Mouse (Mus musculus) liver, embryonic 13.5 days (tissue): Measurements from ENCODE around the gene Cux1. TPM values are rescaled to one million over a fixed set of nuclear protein-coding genes. Genes with fewer than 3 reads are reported as not detected.

Source experiments
- ATAC-seq: fragments of 200-750 bp; cut with Nextera tagmentation; 2 replicates; pipeline ENCODE4 v1.8.0; 2017; ENCODE audit warnings: low read depth, mild to moderate bottlenecking, moderate number of reproducible peaks, moderate library complexity
- DNase-seq: peaks from one replicate; pipeline ENCODE4 v3.0.0; 2022
- H3K27ac ChIP-seq: fragments of 300-500 bp; sonication (generic); 2 replicates; pipeline ENCODE4 v1.5.1; 2015; ENCODE audit warnings: moderate library complexity, mild to moderate bottlenecking, inconsistent platforms
- H3K27me3 ChIP-seq: fragments of 300-500 bp; sonication (generic); 2 replicates; pipeline ENCODE4 v1.6.1; 2015; ENCODE audit warnings: mild to moderate bottlenecking, inconsistent platforms
- H3K36me3 ChIP-seq: fragments of 300-500 bp; sonication (generic); 2 replicates; pipeline ENCODE4 v1.6.1; 2015; ENCODE audit warnings: mild to moderate bottlenecking, inconsistent platforms
- H3K4me1 ChIP-seq: fragments of 300-500 bp; sonication (generic); replicated peaks from 2 replicates; pipeline ENCODE4 v1.6.1; 2015; ENCODE audit warnings: inconsistent platforms
- H3K4me2 ChIP-seq: fragments of 300-500 bp; sonication (generic); 2 replicates; pipeline ENCODE4 v1.6.1; 2015; ENCODE audit warnings: inconsistent platforms, mild to moderate bottlenecking, moderate library complexity
- H3K4me3 ChIP-seq: fragments of 300-500 bp; sonication (generic); replicated peaks from 2 replicates; pipeline ENCODE4 v1.5.1; 2015; ENCODE audit warnings: mild to moderate bottlenecking, inconsistent platforms
- H3K9ac ChIP-seq: fragments of 300-500 bp; sonication (generic); 2 replicates; pipeline ENCODE4 v1.6.1; 2015; ENCODE audit warnings: mild to moderate bottlenecking, inconsistent platforms
- H3K9me3 ChIP-seq: fragments of 300-500 bp; sonication (generic); replicated peaks from 2 replicates; pipeline ENCODE4 v1.6.1; 2016; ENCODE audit warnings: inconsistent platforms
- WGBS: fragments of 180-500 bp; shearing (Covaris S2); methylation state at CpG from one replicate; pipeline ENCODE4 v1.1.7; 2015; ENCODE audit not compliant: insufficient replicate concordance; 5-methylcytosine and 5-hydroxymethylcytosine counted together
- polyA plus RNA-seq: library from polyadenylated mRNA; unstranded; fragments of >200 nt; fragmentation: Nextera tagmentation; extraction: Ambion mirVana; gene quantifications from 2 replicates; pipeline ENCODE4 v1.2.1, GENCODE M21; 2015

Gene Cux1
- polyA plus RNA-seq, 1 experiment from 2014 or later: 16.6 TPM

DNA sequence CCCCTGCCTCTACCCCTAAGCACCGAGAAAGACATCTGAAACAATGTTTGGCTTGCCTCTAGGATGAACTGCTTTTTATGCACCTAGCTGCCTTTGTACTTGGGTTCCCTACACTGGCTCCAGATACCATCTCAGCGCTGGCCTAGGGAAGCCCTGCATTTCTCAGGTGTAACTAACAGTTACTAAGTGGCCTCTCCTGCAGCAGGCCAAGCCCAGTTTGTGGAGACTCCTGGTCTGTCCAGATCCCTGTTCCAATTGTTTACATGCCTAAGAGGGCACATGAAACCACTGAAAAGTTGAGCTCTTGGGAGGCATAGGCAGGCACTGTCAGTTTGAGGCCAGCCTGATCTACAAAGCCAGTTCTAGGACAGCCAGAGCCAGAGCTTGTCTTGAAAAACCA lies 173.7 kb downstream of the Cux1 start:
- DNase-seq (no peak), ATAC-seq (no peak)
- H3K27ac ChIP-seq: no peak overlapping the region
- no peak overlapping the region for H3K9ac ChIP-seq
- peaks cover 6% of the 10 kb centered on the region; the same call in 1 of the 2 replicates for H3K36me3 ChIP-seq
- H3K27me3 ChIP-seq: no peaks in the 10 kb centered on the region
- peaks cover 18% of the 10 kb centered on the region for H3K4me1 ChIP-seq
- no peaks in the 10 kb centered on the region for H3K9me3 ChIP-seq
- H3K4me3 ChIP-seq: no peak overlapping the region
- WGBS: 73% methylated on average over 2 of the region's 2 CpGs
- H3K4me2 ChIP-seq: no peak overlapping the region

DNA sequence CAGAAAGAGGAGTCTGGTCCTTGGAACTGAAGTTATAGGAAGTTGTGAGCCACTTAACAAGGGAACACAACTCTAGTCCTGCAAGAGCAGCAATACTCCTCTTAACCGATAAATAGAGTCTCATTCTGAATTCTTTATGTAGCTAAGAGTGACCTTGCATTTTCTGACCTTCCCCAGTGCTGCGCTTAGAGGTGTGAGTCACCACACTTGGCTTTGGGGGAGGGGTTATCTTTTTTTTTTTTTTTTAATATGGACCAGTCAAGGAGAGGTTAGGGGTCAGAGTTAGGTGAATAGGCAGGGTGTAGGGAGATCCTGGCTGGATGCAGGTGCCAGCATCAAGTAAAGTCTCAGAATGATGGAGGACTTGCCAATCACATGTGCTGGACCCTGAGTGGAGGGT lies 180.5 kb downstream of the Cux1 start:
- WGBS: 70% methylated on average over 2 of the region's 2 CpGs
- H3K27me3 ChIP-seq: no peaks in the 10 kb centered on the region
- H3K27ac ChIP-seq: no peak overlapping the region
- no peak overlapping the region for H3K4me3 ChIP-seq
- H3K36me3 ChIP-seq: peaks cover 6% of the 10 kb centered on the region; the same call in 1 of the 2 replicates
- ATAC-seq: no peak
- 0 out of 2 replicates have a peak, but pooled peaks cover 3% of the 10 kb centered on the region for H3K4me1 ChIP-seq
- H3K9ac ChIP-seq: no peak overlapping the region
- DNase-seq: no peak
- no peak overlapping the region for H3K4me2 ChIP-seq
- H3K9me3 ChIP-seq: no peaks in the 10 kb centered on the region

DNA sequence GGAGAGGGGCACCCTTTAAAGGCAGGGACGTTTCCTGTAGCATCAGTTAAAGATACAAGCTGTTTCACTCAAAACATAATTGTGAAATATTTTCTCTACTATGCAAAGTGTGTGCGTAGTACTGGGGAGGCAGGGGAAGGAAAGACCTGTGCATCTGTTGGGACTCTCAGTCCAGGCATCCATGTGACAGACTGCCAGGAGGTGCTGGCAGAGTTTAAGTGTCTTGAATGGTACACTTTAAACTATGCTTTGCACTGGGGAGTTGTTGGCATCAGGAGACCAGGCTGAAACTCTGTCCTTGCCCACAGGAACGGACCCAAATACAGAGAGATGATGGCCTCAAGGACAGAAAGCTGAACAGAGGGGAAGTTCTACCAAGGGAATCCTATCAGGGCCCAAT lies 182.1 kb downstream of the Cux1 start:
- no peak for ATAC-seq
- 0 out of 2 replicates have a peak, but pooled peaks cover 3% of the 10 kb centered on the region for H3K4me1 ChIP-seq
- DNase-seq: no peak
- 77% methylated on average over 3 of the region's 3 CpGs for WGBS
- H3K36me3 ChIP-seq: no peaks in the 10 kb centered on the region
- no peak overlapping the region for H3K27ac ChIP-seq
- no peaks in the 10 kb centered on the region for H3K9me3 ChIP-seq
- H3K9ac ChIP-seq: no peak overlapping the region
- H3K27me3 ChIP-seq: no peaks in the 10 kb centered on the region
- no peak overlapping the region for H3K4me3 ChIP-seq
- no peak overlapping the region for H3K4me2 ChIP-seq

DNA sequence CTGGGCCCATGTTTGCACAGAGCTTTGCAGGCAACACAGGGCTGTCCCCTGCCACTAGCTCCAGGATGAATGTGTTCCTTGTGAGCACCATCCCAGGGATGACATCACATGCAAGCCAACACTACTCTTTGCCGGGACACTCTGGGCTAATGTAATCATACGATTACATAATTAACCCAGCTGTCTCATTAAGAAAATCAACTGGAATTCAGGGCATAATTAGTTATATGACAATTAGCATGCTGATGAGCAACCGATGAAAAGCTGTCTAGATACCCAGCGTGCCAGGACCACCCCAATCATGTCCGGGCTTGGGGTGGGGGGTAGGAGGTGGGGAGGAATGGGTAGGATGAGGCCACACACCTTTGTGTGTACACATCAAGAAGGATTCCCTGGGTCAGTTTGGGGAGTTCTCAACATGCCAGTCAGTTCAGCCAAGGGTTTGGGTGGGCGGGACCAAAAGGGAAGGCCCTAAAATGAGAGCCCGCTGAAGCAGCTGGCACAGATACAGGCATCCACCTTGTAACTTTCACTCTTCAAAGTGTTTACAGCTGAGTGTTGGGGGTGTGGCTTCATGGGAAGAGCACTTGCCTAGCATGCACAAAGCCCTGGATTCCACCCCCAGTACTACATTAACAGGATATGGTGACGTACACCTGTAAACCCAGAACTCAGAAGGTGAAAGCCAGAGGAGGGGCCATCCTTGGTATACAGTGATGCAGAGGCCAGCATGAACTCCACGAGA lies 184.9 kb downstream of the Cux1 start:
- Histone ChIP-seq H3K9me3 (no peaks in the 10 kb centered on the region), H3K27me3 (no peaks in the 10 kb centered on the region), H3K4me1 (no peaks in the 10 kb centered on the region), H3K27ac (no peak overlapping the region), H3K4me3 (no peak overlapping the region), H3K9ac (no peak overlapping the region), H3K36me3 (no peaks in the 10 kb centered on the region), H3K4me2 (no peak overlapping the region)
- ATAC-seq: no peak
- WGBS: 80% methylated on average over 9 of the region's 9 CpGs
- no peak for DNase-seq

DNA sequence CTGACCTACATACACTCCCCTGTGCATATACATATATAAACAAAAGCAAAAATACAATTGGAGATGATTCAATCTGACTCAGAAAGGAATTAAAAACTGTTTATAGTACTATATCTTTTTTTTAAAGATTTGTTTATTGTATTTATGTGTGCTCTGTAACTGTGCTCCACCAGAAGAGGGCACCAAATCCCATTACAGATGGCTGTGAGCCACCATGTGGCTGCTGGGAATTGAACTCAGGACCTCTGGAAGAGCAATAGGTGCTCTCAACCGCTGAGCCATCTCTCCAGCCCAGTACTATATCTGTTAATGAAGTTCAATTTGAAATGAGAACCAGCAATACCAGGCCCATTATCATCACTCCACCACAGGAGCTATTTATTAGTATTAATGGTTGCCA lies 187.9 kb downstream of the Cux1 start:
- Histone ChIP-seq H3K9me3 (no peaks in the 10 kb centered on the region), H3K4me3 (no peak overlapping the region), H3K27me3 (no peaks in the 10 kb centered on the region), H3K9ac (no peak overlapping the region), H3K27ac (no peak overlapping the region), H3K4me2 (no peak overlapping the region), H3K4me1 (no peaks in the 10 kb centered on the region), H3K36me3 (no peaks in the 10 kb centered on the region)
- no peak for DNase-seq
- WGBS: 76% methylated on average over 1 of the region's 1 CpGs
- no peak for ATAC-seq

DNA sequence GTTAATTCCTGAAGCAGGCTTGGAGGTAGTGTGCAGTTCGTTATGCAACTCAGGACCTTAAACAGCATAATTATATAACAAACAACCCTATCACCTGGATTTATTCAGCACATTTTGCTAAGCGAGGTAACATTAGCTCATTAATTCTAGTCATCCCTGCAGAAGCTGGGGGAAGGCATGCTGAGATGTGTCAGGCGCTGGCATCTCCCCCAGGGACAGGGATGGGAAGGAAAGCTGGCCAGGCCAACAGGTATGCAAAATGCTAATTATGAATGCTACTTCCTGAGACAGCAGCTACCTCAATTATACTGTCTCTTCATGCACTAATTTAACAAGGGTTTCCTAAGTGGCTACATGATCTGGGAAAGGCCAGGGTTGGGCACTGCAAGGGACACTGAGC lies 190.2 kb downstream of the Cux1 start:
- H3K4me1 ChIP-seq: no peaks in the 10 kb centered on the region
- no peak overlapping the region for H3K27ac ChIP-seq
- no peaks in the 10 kb centered on the region for H3K27me3 ChIP-seq
- H3K4me2 ChIP-seq: no peak overlapping the region
- peaks cover 5% of the 10 kb centered on the region; the same call in 1 of the 2 replicates for H3K36me3 ChIP-seq
- no peak for ATAC-seq
- 77% methylated on average over 3 of the region's 3 CpGs for WGBS
- H3K9me3 ChIP-seq: no peaks in the 10 kb centered on the region
- DNase-seq: no peak
- H3K9ac ChIP-seq: no peak overlapping the region
- H3K4me3 ChIP-seq: no peak overlapping the region

DNA sequence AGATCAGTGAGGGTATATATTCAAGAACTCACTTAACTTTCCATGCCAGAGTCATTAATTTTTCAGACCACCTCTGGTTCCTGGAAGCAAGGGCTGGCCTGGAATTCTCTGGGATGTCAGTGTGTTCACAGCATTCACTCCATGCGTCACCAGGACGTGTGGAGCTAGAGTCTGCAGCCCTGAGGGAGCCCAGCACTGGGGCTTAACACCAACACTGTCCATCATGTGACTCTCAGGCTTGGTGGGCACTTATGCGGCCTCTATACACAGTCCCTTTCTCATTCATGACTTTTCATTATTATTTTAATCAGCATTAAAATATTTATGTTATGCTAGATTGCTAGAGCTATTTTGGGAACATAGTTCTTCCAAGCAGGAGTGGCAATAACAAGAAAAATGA lies 191.9 kb downstream of the Cux1 start:
- H3K27me3 ChIP-seq: no peaks in the 10 kb centered on the region
- H3K27ac ChIP-seq: no peak overlapping the region
- peaks cover 9% of the 10 kb centered on the region for H3K36me3 ChIP-seq
- 79% methylated on average over 3 of the region's 3 CpGs for WGBS
- DNase-seq: no peak
- H3K4me3 ChIP-seq: no peak overlapping the region
- no peak overlapping the region for H3K4me2 ChIP-seq
- H3K9ac ChIP-seq: no peak overlapping the region
- no peaks in the 10 kb centered on the region for H3K9me3 ChIP-seq
- no peak for ATAC-seq
- no peaks in the 10 kb centered on the region for H3K4me1 ChIP-seq

DNA sequence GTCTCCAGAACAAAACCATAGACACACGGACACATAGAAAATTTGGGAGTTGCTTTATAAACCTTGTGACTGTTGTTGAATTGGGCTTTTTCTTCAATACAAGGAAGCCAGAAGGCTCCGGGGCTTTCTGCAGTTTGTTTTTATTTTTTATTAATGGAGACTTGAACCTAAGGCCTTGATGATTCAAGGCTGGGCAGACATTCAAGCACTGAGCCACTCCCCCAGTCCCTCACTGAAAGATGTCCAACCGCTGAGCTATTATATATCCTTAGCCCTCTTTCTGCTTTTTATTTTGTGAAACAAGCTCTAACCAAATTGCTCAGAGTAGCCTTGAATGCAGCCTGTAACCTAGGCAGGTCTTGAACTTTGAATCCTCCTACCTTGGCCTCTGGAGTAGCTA lies 195.0 kb downstream of the Cux1 start:
- Histone ChIP-seq H3K27me3 (no peaks in the 10 kb centered on the region), H3K36me3 (peaks cover 26% of the 10 kb centered on the region), H3K4me2 (no peak overlapping the region), H3K9ac (no peak overlapping the region), H3K27ac (no peak overlapping the region), H3K9me3 (no peaks in the 10 kb centered on the region), H3K4me1 (no peaks in the 10 kb centered on the region), H3K4me3 (no peak overlapping the region)
- DNase-seq: no peak
- 81% methylated on average over 3 of the region's 3 CpGs for WGBS
- no peak for ATAC-seq

DNA sequence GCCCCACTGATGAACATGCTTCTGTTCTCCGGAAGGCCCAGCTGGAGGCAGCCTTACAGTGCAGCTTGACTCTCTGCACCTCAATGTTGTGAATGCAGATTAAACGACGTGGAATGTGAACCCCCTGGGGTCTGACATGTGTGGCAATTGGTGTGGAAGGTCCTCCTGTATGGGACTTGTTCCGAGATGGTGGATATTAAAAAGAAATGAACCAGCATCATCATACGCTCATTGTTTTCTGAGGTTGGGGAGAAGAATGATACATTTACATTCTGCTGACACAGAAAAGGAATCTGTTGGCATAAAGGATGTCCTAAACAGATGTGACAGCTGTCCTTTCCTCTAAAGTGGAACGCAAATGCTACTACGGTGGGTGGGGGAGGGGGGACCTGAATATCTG lies 203.9 kb downstream of the Cux1 start:
- Histone ChIP-seq H3K9me3 (no peaks in the 10 kb centered on the region), H3K4me1 (no peaks in the 10 kb centered on the region), H3K4me3 (no peak overlapping the region), H3K27ac (no peak overlapping the region), H3K36me3 (peaks cover 9% of the 10 kb centered on the region), H3K9ac (no peak overlapping the region), H3K4me2 (no peak overlapping the region), H3K27me3 (no peaks in the 10 kb centered on the region)
- ATAC-seq (no peak), DNase-seq (no peak)
- WGBS: 81% methylated on average over 7 of the region's 7 CpGs

DNA sequence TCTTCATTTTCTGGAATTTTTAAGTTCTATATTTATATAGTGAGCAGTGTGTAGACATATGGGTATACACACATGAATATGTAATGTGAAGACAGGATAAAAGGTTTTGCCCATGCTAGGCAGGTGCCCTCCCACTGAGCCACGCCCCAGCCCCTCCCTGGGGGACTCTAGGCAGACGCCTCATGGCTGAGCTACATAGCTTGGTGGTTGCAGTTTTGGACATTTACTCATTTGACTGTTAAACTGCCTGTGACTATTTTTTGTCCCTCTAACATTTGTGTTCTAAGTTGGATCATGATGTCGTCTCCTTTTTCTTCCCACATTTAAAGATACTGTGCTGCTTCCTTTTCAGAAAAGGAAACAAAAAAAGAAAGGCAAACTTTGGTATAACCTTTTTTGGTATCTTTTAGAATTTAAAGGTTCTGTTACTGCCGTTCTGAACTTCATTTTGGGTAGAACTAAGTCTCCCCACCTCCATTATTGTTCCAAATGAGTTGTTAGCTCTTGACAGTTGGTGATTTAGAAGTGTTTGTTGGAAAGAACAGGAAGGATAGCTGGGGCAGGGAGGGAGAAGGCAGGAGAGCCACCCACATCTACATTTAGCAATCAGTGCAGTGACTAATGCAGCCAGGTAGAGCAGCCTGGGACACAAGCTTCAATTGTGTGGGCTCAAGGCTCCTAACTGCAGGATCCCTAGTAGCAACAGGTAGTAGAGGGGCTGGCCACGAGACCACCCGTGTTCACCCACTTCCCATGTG lies 204.6 kb downstream of the Cux1 start:
- DNase-seq (no peak), ATAC-seq (no peak)
- Histone ChIP-seq H3K4me3 (no peak overlapping the region), H3K27me3 (no peaks in the 10 kb centered on the region), H3K9me3 (no peaks in the 10 kb centered on the region), H3K36me3 (peaks cover 11% of the 10 kb centered on the region), H3K27ac (no peak overlapping the region), H3K9ac (no peak overlapping the region), H3K4me2 (no peak overlapping the region), H3K4me1 (no peaks in the 10 kb centered on the region)
- WGBS: 64% methylated on average over 6 of the region's 6 CpGs

DNA sequence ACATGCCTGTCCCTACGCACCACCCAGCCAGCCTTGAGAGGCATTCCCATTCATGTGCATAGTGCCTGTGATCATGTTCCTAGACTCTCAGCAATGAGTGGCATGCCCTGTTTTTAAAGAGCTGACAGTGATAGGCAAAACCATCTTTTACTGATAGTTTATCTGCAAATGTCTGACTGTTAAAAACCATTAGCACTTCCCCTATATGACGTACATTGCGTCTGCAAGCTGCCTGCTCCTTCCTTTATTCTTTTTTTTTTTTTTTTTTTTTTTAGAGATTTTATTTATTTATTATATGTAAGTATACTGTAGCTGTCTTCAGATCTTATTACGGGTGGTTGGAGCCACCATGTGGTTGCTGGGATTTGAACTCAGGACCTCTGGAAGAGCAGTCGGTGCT lies 205.3 kb downstream of the Cux1 start:
- no peak for ATAC-seq

DNA sequence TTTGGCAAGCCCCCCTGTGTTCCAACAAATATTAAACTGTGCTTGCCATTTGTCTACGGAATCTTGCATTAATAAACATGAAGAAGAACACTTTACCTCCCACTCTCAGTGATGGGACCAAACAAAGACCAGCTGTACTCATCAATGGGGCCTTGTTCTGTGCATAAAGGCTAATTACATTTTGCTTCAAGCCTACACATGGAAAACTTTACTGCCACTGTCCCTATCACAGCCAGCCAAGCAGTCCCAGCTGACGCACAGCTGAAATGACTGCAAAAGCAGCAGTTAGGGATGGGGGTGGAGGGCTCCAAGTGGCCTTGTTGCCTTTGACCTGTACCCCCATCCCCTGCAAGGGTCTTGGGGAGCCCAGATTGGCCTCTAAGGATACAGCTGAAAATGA lies 210.1 kb downstream of the Cux1 start:
- H3K27ac ChIP-seq: no peak overlapping the region
- H3K9ac ChIP-seq: no peak overlapping the region
- no peaks in the 10 kb centered on the region for H3K9me3 ChIP-seq
- DNase-seq (no peak), ATAC-seq (no peak)
- peaks cover 10% of the 10 kb centered on the region; the same call in 1 of the 2 replicates for H3K36me3 ChIP-seq
- no peak overlapping the region for H3K4me3 ChIP-seq
- no peaks in the 10 kb centered on the region for H3K27me3 ChIP-seq
- H3K4me2 ChIP-seq: no peak overlapping the region
- no peaks in the 10 kb centered on the region for H3K4me1 ChIP-seq
- WGBS: 77% methylated on average over 2 of the region's 2 CpGs

More for the DNA sequence above, 205.3 kb downstream of the Cux1 start:
- no peak overlapping the region for H3K4me3 ChIP-seq
- no peak overlapping the region for H3K4me2 ChIP-seq
- no peaks in the 10 kb centered on the region for H3K9me3 ChIP-seq
- WGBS: 75% methylated on average over 5 of the region's 5 CpGs
- peaks cover 12% of the 10 kb centered on the region for H3K36me3 ChIP-seq
- no peak overlapping the region for H3K9ac ChIP-seq
- no peaks in the 10 kb centered on the region for H3K27me3 ChIP-seq
- no peaks in the 10 kb centered on the region for H3K4me1 ChIP-seq
- H3K27ac ChIP-seq: no peak overlapping the region
- no peak for DNase-seq
